Mouse (Mus musculus) spleen, postnatal 36 days (tissue): ENCODE data around the gene Gstp1.
"Not testable (repeated sequence)": the region's sequence is repeated elsewhere in the genome, so short reads cannot be mapped to it uniquely, and the experiment has no call there.

Source experiments
- DNase-seq, 2 experiments: peaks; one replicate each; pipeline ENCODE4 v3.0.0; 2022; ENCODE audit warnings: low spot score in 2 of 2, mixed read lengths in 1 of 2

The Gstp1 gene

DNA sequence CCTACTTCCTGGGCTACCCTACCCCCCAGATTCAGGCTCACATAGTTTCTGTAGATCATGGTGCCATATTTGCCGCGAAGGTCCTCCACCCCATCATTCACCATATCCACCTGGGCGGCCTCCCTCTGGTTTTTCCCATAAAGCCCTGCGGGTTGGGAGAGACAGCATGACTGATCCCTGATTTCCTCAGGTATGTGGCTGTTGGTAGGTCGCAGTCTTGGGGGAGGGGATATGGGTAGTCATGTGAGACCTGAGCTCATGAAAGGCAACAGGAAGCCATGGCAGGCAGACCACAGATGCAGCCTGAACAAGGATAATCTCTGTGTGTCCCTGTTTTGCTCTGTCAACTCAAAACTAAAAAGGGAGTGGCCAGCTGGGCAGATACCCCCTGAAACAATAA lies 3.2 kb upstream of the Gstp1 start:
- not testable (repeated sequence) for DNase-seq

DNA sequence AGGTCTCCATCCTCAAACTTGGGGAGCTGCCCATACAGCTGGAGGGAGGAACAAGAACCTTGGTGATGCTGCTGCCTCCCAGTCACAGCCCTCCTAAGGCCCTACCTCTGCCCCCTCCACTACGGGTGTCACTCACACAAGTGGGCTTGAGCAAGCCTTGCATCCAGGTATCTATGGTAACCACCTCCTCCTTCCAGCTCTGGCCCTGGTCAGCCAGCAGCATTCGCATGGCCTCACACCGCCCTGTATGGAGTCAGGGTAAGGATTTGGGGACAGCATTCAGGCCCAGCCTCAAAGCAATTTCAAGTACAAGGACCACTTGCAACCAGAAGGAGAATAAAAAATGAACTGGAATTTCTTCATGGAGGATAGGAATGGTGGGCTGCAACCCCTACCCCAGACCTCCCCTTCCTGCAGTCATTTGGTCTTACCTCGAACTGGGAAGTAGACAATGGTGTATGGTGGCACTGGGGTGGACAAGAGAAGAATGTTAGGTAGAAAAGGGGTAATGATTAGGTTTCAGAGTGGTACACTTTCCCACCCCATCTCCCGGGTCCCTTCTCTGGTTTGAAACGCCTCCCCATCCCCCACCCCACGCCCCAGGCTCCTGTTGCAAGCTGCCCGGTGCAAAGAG lies 514 bp downstream of the Gstp1 start:
- not testable (repeated sequence) for DNase-seq

DNA sequence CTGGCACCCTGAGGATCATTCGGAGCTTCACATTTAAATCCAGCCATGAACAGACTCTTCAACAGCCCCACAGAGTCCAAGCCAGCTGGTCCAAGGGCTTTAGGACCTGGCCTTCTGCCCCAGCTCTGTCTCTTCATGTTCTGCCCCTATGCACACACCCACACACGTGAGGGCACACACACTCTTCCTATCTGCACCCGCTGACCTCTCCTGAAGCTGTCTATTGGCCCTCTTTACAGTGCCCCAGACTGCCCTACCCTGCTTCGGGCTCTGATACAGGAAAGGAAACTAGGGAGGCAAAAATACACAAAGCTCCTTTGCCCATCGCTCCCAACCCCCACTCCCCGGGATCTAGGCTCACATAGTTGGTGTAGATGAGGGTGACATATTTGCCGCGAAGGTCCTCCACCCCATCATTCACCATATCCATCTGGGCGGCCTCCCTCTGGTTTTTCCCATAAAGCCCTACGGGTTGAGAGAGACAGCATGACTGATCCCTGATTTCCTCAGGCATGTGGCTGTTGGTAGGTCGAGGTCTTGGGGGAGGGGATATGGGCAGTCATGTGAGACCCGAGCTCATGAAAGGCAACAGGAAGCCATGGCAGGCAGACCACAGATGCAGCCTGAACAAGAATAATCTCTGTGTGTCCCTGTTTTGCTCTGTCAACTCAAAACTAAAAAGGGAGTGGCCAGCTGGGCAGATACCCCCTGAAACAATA lies 1.3 kb downstream of the Gstp1 start:
- DNase-seq = no peak

DNA sequence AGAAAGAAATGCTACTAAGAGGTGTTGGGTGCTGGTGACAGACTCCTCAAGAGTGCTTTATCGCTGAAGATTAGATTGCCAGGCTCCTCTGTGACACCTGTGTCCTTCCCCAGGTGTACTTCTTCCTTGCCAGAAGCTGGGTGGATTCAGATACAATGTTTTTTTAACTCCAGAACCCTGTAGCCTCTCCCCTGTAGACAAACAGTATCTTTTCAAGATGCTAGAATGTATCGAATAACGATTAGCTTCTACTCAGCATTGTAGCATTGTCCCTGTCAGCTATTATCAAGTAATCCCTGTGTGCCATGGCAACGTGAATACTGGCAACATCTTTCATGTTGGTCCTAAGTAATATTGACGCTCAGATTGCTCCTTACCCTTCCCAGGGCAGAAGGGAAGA lies 4.0 kb downstream of the Gstp1 start:
- DNase-seq = no peak

DNA sequence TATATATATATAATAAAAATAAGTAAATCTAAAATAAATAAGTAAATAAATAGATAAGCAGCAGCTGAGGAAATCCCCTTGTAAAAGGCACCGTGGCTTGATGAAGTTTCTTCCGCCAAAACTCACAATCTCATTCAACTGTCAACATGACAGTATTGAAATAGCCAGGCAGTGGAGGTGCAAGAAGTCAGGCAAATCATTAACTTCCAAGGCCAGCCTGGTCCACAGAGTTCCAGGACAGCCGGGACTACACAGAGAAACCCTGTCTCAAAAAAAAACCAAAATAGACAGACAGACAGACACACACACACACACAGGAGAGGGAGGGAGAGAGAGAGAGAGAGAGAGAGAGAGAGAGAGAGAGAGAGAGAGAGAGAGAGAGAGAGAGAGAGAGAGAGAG lies 4.5 kb downstream of the Gstp1 start:
- no peak for DNase-seq

DNA sequence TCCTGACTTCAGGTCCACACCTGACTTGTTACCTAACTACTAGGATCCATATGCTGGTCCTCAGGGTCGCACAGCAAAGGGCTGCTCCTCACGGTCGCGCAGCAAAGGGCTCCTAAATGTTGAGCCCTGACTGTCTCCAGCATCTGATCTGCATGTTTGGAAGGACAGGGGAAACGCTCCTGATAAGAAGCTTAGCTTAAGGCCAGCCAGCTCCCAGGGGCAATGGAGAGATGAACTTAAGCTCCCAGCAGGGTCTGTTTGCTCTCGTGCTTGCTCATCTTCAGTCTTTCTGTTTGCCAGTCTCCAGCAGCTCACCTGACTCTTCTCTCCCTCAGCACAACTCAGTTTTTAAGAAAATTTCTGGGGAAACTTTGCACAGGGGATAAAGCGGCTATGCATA lies 5.1 kb downstream of the Gstp1 start:
- DNase-seq = no peak

DNA sequence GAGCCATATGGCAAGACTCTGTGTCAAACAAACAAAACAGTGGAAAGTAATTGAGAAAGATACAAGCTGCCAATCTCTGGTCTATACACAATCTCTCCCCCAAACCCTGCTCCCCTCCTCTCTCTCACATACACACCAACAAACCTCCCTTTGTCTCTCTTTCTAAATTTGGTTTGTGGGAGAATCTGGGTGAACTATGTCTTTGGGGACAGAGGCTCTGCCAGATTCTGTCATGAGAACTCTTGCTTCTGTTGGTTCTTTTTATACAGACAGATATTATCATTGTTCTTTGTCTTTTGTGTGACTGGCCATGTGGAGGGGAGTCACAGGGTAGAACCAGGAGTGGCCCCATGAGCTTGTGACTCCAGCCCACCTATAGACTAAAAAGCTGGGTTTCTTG lies 10.2 kb downstream of the Gstp1 start:
- no peak for DNase-seq

DNA sequence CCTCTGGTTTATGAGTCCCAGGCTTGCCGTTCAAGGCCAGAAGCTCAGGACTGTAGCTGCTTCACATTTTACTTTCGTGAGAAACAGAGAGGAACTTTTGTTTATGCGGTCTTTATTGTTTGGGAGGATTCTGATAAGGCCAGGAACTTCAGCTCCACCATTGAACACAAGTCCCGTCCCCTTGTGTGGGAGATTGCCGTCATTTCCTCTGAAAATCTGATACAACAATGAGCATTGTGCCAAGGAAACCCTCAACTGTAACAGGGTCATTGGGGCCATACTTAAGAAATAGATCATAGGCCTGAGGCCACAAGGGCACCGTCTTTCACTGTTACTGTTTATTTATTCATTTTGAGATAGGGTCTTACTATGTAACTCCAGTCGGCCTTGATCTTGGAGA lies 14.6 kb downstream of the Gstp1 start:
- no peak for DNase-seq

DNA sequence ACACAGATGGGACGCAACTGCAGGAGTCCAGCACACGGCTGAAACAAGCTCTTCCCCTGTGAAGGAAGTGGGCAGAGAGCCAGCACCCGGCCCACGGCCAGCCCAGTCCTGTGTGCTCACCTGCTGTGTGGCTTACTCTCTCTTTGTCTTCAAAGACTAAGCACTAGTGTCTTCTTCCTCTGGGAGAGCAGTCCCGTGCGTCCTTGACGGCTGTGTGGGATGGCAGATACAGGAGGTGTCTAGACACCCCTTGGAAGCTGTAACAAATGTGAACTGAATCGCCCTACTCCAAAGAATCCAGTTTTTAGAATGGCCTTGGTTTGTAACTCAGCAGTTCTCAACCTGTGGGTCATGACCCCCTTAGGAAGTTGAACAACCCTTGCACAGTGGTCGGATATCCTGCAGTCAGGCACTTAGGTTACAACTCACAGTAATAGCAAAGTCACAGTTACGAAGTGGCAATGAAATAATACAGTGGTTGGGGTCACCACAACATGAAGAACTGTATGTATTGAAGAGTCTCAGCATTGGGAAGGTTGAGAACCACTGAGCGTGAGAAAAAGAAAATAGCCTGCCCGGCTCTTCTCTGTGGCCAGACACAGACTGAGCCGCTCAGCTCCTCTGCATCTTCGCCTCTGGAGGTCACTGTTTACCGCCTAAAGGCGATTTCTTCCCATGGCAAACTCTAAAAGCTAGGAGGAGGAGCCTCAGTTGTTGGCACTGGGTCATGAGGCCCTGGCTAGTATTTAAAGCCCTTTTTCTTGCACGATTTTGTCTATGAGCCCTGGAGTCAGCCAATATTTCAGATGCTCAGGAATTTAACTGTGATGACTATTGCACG lies 18.8 kb downstream of the Gstp1 start:
- DNase-seq = peak; percentile 71 to 76

DNA sequence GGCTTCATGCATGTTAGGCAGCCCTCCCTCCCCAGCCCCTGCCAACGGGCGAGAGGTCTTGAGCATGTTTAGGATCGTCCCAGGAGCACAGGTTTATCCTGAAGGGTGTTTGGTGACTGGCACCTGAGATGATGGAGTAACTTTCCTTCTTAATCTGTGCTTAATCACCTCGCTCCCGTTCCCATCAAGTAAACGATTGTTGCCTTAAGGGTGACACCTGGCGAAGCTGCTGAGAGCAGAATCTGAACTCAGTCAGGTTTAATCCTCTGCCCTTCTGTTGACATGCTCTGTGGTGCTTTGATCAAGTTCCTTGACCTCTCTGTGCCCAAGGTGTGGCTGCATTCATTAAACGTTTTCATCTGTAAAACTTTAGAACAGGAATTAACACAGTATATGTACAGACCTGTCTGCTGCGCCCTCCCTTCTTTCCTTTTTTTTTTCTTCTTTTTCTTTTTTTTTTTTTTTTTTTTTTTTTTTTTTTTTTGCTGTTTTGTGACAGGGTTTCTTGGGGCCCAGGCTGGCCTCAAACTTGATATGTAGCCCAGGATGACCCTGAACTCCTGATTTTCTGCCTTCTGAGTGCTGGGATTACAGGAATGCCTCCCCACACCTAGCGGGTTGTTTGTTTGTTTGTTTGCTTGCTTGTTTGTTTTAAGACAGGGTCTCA lies 19.7 kb downstream of the Gstp1 start:
- DNase-seq = no peak

DNA sequence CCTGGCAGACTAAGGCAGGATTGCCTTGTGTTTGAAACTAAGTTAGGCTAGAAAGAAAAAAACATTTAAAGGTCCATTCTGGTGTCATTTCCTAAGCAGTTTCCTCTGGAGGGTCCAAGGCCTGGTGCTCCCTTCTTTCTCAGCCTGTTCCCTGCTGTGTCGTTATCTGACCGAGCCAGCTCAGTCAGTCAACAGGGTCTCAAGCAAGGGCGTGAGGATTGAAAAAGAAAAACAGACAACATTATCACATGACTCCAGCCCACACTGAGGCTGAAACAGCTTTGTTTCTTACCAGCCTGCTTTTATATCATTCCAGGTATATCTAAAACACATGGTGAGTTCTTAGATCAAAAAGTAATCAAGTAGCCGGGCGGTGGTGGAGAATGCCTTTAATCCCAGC lies 22.1 kb downstream of the Gstp1 start:
- no peak for DNase-seq

DNA sequence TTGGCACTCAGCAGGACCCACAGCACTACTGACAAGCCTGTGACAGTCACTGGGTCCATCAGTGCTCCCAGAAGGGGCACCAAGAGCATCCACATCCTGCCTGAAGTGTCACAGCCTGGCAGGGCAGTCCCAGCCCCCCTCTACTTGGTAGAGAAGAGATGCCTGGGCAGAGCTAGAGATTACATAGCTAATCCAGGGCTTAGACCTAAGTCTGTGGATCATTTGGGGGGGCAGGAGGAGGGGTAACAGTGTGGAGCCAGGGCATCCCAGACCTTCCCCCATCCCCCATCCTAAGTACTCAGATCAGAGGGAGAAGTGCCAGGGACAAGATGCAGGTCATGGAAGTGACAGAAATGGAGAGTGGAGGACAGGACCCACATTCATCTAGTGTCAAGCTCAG lies 23.0 kb downstream of the Gstp1 start:
- no peak for DNase-seq

DNA sequence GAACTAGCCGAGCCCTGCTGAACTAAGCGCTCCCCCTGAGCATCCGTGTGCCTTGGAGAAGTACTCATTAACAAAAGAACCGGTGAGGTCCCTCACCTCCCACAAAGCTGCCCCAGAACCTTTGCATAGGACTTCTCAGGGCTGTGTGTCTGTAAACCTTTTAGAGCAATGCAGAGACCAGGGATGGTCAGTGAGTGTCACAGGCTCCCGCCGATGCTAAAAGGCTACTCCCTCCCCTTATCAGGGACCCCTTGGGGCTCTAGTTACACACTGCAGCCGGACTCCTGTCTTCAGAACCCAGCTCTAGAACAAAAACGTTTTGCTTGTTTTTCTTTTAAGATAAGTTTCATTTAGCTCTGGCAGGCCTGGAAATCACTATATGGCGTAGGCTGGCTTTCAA lies 24.7 kb downstream of the Gstp1 start:
- DNase-seq = no peak

DNA sequence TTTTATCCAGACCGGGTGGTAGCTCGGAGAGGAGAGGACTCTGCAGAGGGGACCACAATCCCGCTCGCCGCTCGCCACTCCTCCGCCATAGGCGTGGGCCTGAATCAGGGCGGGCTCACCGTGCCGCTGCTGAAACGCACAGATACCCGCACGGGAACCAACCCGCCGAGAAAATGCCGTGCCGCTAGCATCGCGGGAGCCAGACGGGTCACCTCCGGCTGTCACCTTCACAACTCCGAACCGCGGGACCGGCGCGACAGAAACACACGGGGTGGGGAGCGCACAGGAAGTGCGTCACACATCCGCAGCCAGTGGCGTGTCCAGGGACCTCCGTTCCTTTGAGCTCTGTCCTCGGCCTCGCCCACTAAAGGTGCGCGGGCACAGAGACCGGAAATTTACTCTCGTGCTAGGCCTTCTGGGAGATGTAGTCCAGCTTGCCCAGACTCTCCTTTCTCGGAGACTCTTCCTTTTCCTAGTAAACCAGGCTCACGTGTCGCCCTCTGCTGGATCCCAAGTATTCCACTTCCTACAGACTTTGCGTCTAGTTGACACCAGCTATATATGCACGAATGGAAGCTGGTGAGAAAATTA lies 25.3 kb downstream of the Gstp1 start, which contains the start of gene Ndufv1:
Ndufv1 (minus strand) TSS at position 375 of the 591 bp plus-strand sequence.
- peak; percentile 97 to 98 for DNase-seq

DNA sequence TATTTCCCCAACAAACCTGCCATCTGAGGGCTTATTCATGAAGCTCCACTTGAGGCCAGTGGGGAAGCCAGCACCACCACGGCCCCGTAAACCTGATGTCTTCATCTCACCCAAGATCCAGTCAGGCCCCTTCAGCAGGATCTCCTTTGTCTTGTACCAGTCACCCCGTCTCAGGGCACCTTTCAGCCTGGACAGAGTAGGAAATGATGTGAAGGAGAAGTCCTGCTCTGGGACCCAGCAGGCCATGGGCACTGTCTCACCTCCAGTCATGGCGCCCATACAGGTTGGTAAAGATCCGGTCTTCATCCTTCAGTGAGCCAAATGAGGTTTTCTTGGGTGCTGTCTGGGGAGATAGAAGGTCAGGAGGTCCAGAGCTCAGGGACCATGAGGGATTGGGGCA lies 26.7 kb downstream of the Gstp1 start:
- no peak for DNase-seq

DNA sequence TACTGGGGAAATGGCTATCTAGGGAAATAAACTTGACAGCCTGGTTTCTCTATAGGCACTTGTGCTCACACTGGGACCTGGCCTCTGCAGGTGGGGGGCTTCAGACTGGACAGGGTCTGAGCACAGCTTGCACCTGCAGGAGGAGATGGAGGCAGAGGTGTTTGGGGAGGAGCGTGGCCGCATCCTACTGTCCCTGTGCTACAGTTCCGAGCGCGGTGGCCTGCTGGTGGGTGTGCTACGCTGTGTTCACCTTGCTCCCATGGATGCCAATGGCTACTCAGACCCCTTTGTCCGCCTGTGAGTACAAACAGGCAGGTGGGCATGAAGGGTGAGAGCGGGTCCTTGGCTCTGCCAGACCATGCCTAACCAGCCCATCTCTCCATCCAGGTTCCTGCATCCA lies 31.8 kb downstream of the Gstp1 start:
- DNase-seq = no peak

DNA sequence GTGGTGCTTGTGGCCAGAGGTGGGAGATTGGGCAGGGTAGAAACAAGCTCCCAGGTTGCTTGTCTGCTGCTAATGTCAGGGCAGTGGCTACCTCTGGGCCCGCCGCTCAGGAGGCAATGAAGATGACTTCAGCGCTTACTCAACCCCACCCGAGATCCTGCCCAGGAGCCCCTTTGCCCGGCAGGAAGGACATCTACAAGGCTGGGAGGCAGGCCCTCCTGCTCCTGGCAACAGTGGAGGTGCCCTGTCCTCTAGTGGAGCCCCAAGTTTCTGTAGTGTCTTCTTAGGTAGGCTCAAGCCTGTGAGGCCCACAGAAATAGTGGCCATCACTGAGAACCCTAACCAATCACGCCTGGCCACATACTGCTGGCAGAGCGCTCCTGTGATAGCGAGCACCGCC lies 32.7 kb downstream of the Gstp1 start:
- no peak for DNase-seq

DNA sequence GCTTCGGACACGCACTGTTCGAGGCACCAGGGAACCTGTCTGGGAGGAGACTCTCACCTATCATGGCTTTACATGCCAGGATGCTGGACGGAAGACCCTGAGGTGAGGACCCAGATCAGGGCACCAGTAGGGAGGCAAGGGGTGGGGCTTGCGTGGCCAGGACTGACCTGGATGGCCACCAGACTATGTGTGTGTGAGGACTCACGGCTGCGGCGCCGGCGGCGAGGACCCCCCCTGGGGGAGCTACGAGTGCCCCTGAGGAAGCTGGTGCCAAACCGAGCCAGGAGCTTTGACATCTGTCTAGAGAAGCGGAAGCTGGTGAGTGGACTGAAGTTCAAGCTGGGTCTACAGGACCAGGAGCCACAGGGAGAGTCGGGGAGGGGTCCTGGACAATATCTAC lies 33.5 kb downstream of the Gstp1 start:
- DNase-seq = no peak

DNA sequence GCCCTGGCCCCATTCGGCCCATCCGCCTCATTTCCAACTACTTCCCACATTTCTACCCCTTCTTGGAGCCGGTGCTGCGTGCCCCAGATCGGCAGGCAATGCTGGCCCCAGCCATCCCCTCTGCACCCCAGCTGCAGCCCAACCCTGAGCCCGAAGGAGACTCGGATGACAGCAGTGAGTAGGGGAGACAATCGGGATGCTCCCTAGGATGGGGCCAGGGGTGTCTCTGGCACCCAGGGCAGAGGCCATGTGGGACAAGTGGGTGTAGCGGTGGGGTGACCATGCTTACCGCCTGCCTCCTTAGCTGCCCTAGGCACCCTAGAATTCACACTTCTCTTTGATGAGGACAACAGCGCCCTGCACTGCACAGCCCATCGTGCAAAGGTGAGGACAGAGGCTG lies 34.1 kb downstream of the Gstp1 start:
- no peak for DNase-seq

DNA sequence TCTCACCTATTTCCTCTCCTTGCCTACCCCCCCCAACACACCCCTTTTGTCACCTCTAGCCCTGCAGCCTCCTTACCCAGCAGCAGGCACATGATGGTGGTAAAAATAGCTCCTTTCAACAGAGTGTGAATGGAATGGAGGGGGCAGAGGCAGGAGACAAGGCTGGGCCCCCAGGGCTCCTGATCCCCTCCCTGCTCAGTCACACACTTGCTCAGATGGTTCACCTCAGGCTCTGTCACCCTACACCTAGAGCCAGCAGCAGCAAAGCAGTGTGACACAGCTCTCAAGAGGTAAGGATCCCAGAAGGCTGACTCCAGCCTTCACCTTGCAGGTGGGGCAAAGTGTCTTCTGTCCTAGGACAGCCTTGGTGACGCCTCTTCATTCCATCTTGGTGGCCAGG lies 34.7 kb downstream of the Gstp1 start, which contains the start of gene Doc2g:
Doc2g (plus strand) TSS at position 202 of the 400 bp plus-strand sequence.
- DNase-seq = no peak

DNA sequence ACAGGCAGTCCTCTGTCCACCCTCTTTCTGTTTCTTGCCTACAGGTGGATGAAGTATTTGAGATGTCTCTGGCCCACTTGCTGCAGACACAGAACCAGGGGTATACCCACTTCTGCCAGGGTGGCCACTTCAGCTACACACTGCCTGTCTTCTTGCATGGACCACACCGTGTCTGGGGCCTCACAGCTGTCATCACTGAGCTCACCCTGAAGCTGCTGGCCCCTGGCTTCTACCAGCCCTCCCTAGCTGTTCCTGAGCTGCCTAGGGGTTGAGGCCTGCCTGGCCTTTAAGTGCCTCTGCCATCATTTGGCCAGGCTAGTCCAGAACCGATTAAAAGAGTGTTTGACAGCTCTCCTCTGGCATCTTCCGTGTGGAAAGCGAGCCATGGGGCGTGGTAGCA lies 36.0 kb downstream of the Gstp1 start:
- no peak for DNase-seq
